Mouse (Mus musculus) MEL (cell line): ENCODE results near the gene Gm20388. TPM values are rescaled to one million over a fixed set of nuclear protein-coding genes. Genes with fewer than 3 reads are reported as not detected.

Experiments
- DNase-seq: peaks from one replicate; pipeline ENCODE4 v3.0.0; 2011; ENCODE audit warnings: low read depth, low spot score
- H3K27ac ChIP-seq: 2 replicates; pipeline ENCODE4 v1.5.1; 2012; ENCODE audit warnings: low read depth, mild to moderate bottlenecking, control low read depth, low read length, moderate library complexity; ENCODE audit not compliant: control insufficient read depth
- H3K27me3 ChIP-seq, 2 experiments: fragments of 150-350 bp in 1 of 2; sonication (generic) in 1 of 2; 2 replicates each; pipeline ENCODE4 v1.6.1; 2012; ENCODE audit warnings: low read length in 2 of 2, mild to moderate bottlenecking in 2 of 2, improper control_type of control experiment in 1 of 2, moderate library complexity in 1 of 2; ENCODE audit not compliant: insufficient read depth in 2 of 2, control insufficient read depth in 1 of 2
- H3K36me3 ChIP-seq, 2 experiments: 2 replicates each; pipeline ENCODE4 v1.6.1; 2012 to 2014; ENCODE audit warnings: low read length in 2 of 2, improper control_type of control experiment in 1 of 2, inconsistent platforms in 1 of 2, mild to moderate bottlenecking in 1 of 2; ENCODE audit not compliant: insufficient read depth in 2 of 2, control insufficient read depth in 1 of 2
- H3K4me1 ChIP-seq, 2 experiments: fragments of 150-350 bp in 1 of 2; sonication (generic) in 1 of 2; 2 replicates each; pipeline ENCODE4 v1.6.1; 2012; ENCODE audit warnings: low read length in 2 of 2, improper control_type of control experiment in 1 of 2, mild to moderate bottlenecking in 1 of 2; ENCODE audit not compliant: insufficient read depth in 2 of 2, control insufficient read depth in 1 of 2
- H3K4me3 ChIP-seq, 2 experiments: fragments of 150-350 bp in 1 of 2; sonication (generic) in 1 of 2; 2 replicates each; pipeline ENCODE4 v1.5.1; 2012; ENCODE audit warnings: low read depth in 2 of 2, low read length in 2 of 2, mild to moderate bottlenecking in 2 of 2, moderate library complexity in 2 of 2, control low read depth in 1 of 2, improper control_type of control experiment in 1 of 2; ENCODE audit not compliant: control insufficient read depth in 1 of 2, insufficient read depth in 1 of 2
- H3K79me2 ChIP-seq: 2 replicates; pipeline ENCODE4 v1.6.1; 2012; ENCODE audit warnings: mild to moderate bottlenecking, low read length, moderate library complexity; ENCODE audit not compliant: control insufficient read depth, poor library complexity, insufficient read depth
- H3K9ac ChIP-seq: 2 replicates; pipeline ENCODE4 v1.6.1; 2012; ENCODE audit warnings: low read depth, mild to moderate bottlenecking, control low read depth, low read length, moderate library complexity; ENCODE audit not compliant: control insufficient read depth, poor library complexity, severe bottlenecking
- H3K9me3 ChIP-seq: fragments of 150-350 bp; sonication (generic); replicated peaks from 2 replicates; pipeline ENCODE4 v1.6.1; 2012; ENCODE audit warnings: mild to moderate bottlenecking, low read length, improper control_type of control experiment, moderate library complexity; ENCODE audit not compliant: insufficient read depth
- BHLHE40 ChIP-seq: IDR thresholded peaks from 2 replicates; pipeline ENCODE4 v1.6.1; 2012; ENCODE audit warnings: low read depth, mild to moderate bottlenecking, inconsistent platforms, low read length, improper control_type of control experiment, borderline replicate concordance
- CHD1 ChIP-seq: IDR thresholded peaks from 2 replicates; pipeline ENCODE4 v1.6.1; 2012; ENCODE audit warnings: low read depth, mild to moderate bottlenecking, inconsistent platforms, low read length, improper control_type of control experiment
- CTCF ChIP-seq, 3 experiments: IDR thresholded peaks in 2 of 3; conservative IDR thresholded peaks in 1 of 3; 2 replicates each; pipeline ENCODE4 v1.5.1; 2011 to 2012; ENCODE audit warnings: low read length in 3 of 3, low read depth in 2 of 3, mild to moderate bottlenecking in 2 of 3, improper control_type of control experiment in 1 of 3, inconsistent platforms in 1 of 3, mixed read lengths in 1 of 3, moderate library complexity in 1 of 3; ENCODE audit not compliant: control insufficient read depth in 1 of 3, insufficient read depth in 1 of 3, poor library complexity in 1 of 3, severe bottlenecking in 1 of 3
- ELF1 ChIP-seq: IDR thresholded peaks from 2 replicates; pipeline ENCODE4 v1.6.1; 2014; ENCODE audit warnings: low read depth, mild to moderate bottlenecking, inconsistent platforms, low read length, improper control_type of control experiment, moderate library complexity
- EP300 ChIP-seq, 2 experiments: IDR thresholded peaks; 2 replicates each; pipeline ENCODE4 v1.6.1; 2011; ENCODE audit warnings: improper control_type of control experiment in 2 of 2, low read length in 2 of 2, low read depth in 1 of 2, mild to moderate bottlenecking in 1 of 2
- ETS1 ChIP-seq: IDR thresholded peaks from 2 replicates; pipeline ENCODE4 v1.6.1; 2012; ENCODE audit warnings: low read depth, mild to moderate bottlenecking, inconsistent platforms, low read length, improper control_type of control experiment, moderate library complexity
- GABPA ChIP-seq: IDR thresholded peaks from 2 replicates; pipeline ENCODE4 v1.6.1; 2012; ENCODE audit warnings: low read depth, mild to moderate bottlenecking, inconsistent platforms, low read length, improper control_type of control experiment, moderate library complexity
- GATA1 ChIP-seq: IDR thresholded peaks from 2 replicates; pipeline ENCODE4 v1.6.1; 2011; ENCODE audit warnings: low read depth, low read length, improper control_type of control experiment
- HCFC1 ChIP-seq: IDR thresholded peaks from 2 replicates; pipeline ENCODE4 v1.6.1; 2012; ENCODE audit warnings: low read depth, mild to moderate bottlenecking, inconsistent platforms, low read length, improper control_type of control experiment, moderate library complexity
- JUND ChIP-seq: IDR thresholded peaks from 2 replicates; pipeline ENCODE4 v1.6.1; 2011; ENCODE audit warnings: low read depth, mild to moderate bottlenecking, improper control_type of control experiment, low read length
- MAX ChIP-seq: IDR thresholded peaks from 2 replicates; pipeline ENCODE4 v1.6.1; 2011; ENCODE audit warnings: low read length, improper control_type of control experiment
- MAZ ChIP-seq: IDR thresholded peaks from 2 replicates; pipeline ENCODE4 v1.6.1; 2012; ENCODE audit warnings: low read depth, mild to moderate bottlenecking, inconsistent platforms, low read length, improper control_type of control experiment
- MEF2A ChIP-seq: IDR thresholded peaks from 2 replicates; pipeline ENCODE4 v1.6.1; 2014; ENCODE audit warnings: low read depth, mild to moderate bottlenecking, inconsistent platforms, low read length, improper control_type of control experiment; ENCODE audit not compliant: poor library complexity, insufficient replicate concordance, severe bottlenecking; ENCODE audit errors: extremely low read depth
- MXI1 ChIP-seq: IDR thresholded peaks from 2 replicates; pipeline ENCODE4 v1.6.1; 2011; ENCODE audit warnings: mild to moderate bottlenecking, low read depth, low read length, improper control_type of control experiment
- MYC ChIP-seq: IDR thresholded peaks from 2 replicates; pipeline ENCODE4 v1.6.1; 2011; ENCODE audit warnings: low read depth, mild to moderate bottlenecking, low read length, improper control_type of control experiment, moderate library complexity
- NELFE ChIP-seq: IDR thresholded peaks from 2 replicates; pipeline ENCODE4 v1.6.1; 2011; ENCODE audit warnings: low read depth, low read length, improper control_type of control experiment
- NRF1 ChIP-seq: IDR thresholded peaks from 2 replicates; pipeline ENCODE4 v1.6.1; 2014; ENCODE audit warnings: low read depth, mild to moderate bottlenecking, inconsistent platforms, low read length, improper control_type of control experiment, moderate library complexity; ENCODE audit not compliant: poor library complexity, insufficient read depth, severe bottlenecking
- POLR2A ChIP-seq, 2 experiments: IDR thresholded peaks; 2 replicates each; pipeline ENCODE4 v1.6.1; 2011 to 2012; ENCODE audit warnings: low read length in 2 of 2, mild to moderate bottlenecking in 2 of 2, control low read depth in 1 of 2, improper control_type of control experiment in 1 of 2, low read depth in 1 of 2, moderate library complexity in 1 of 2; ENCODE audit not compliant: control insufficient read depth in 1 of 2, insufficient read depth in 1 of 2, poor library complexity in 1 of 2
- POLR2AphosphoS5 ChIP-seq: IDR thresholded peaks from 2 replicates; pipeline ENCODE4 v1.6.1; 2012; ENCODE audit warnings: low read depth, borderline replicate concordance, mild to moderate bottlenecking, inconsistent platforms, low read length, moderate library complexity, mixed read lengths
- RAD21 ChIP-seq: IDR thresholded peaks from 2 replicates; pipeline ENCODE4 v1.6.1; 2011; ENCODE audit warnings: mild to moderate bottlenecking, low read depth, low read length, improper control_type of control experiment
- RCOR1 ChIP-seq: IDR thresholded peaks from 2 replicates; pipeline ENCODE4 v1.6.1; 2012; ENCODE audit warnings: low read depth, mild to moderate bottlenecking, inconsistent platforms, low read length, improper control_type of control experiment
- SIN3A ChIP-seq: IDR thresholded peaks from 2 replicates; pipeline ENCODE4 v1.6.1; 2012; ENCODE audit warnings: low read length, improper control_type of control experiment, inconsistent platforms
- SMC3 ChIP-seq: IDR thresholded peaks from 2 replicates; pipeline ENCODE4 v1.6.1; 2011; ENCODE audit warnings: low read depth, low read length, improper control_type of control experiment
- TAL1 ChIP-seq: IDR thresholded peaks from 2 replicates; pipeline ENCODE4 v1.6.1; 2012; ENCODE audit warnings: mild to moderate bottlenecking, inconsistent platforms, low read length, moderate library complexity, mixed read lengths
- TCF12 ChIP-seq: IDR thresholded peaks from 2 replicates; pipeline ENCODE4 v1.6.1; 2014; ENCODE audit warnings: low read depth, mild to moderate bottlenecking, inconsistent platforms, low read length, improper control_type of control experiment, moderate library complexity
- UBTF ChIP-seq: IDR thresholded peaks from 2 replicates; pipeline ENCODE4 v1.6.1; 2012; ENCODE audit warnings: low read depth, mild to moderate bottlenecking, inconsistent platforms, low read length, improper control_type of control experiment, moderate library complexity, borderline replicate concordance; ENCODE audit not compliant: insufficient read depth
- ZC3H11A ChIP-seq: IDR thresholded peaks from 2 replicates; pipeline ENCODE4 v1.6.1; 2012; ENCODE audit warnings: low read depth, mild to moderate bottlenecking, inconsistent platforms, low read length, improper control_type of control experiment
- ZKSCAN1 ChIP-seq: IDR thresholded peaks from 2 replicates; pipeline ENCODE4 v1.6.1; 2012; ENCODE audit warnings: low read depth, mild to moderate bottlenecking, inconsistent platforms, low read length, improper control_type of control experiment, moderate library complexity
- ZMIZ1 ChIP-seq: IDR thresholded peaks from 2 replicates; pipeline ENCODE4 v1.6.1; 2012; ENCODE audit warnings: low read depth, mild to moderate bottlenecking, inconsistent platforms, low read length, improper control_type of control experiment, moderate library complexity
- polyA plus RNA-seq, 2 experiments: library from polyadenylated mRNA; stranded (reverse) in 1 of 2; unstranded in 1 of 2; fragments of >175 nt in 1 of 2; fragments of >200 nt in 1 of 2; gene quantifications; 2 replicates each; pipeline versions ENCODE4 v1.2.1 to v1.2.4; 2012; ENCODE audit warnings: low replicate concordance in 2 of 2, low read depth in 1 of 2; ENCODE audit not compliant: insufficient read length in 2 of 2, insufficient read depth in 1 of 2, missing spikeins in 1 of 2
- total RNA-seq: library from RNA; depleted of rRNA; stranded (reverse); fragments of 300-350 nt; gene quantifications from 2 replicates; pipeline ENCODE4 v1.2.3, GENCODE M21; 2012

The Gm20388 gene
- total and polyA plus RNA-seq, 3 experiments: 11.1 to 17.8 TPM; not detected in 1

DNA sequence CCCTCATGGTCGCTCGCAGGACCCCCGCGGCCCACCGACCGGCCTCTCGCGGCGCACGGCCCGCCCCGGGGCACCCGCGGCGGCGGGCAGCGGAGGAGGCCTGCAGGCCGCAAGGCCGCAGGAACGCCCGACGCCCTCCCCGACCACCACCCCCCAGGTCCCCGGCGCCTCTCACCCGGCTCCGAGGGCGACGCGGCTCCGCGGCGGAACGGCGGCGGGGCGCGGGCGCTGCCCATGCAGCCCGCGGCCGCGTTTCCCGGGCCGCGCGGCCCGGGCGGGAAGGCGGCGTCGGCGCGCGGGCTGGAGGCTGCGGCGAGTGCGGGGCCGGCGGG, 3131.1 kb downstream of the Gm20388 start:
- peaks cover 67% of the 10 kb centered on the region for H3K79me2 ChIP-seq
- peaks cover 10 to 27% of the 10 kb centered on the region in 2 experiments for H3K4me1 ChIP-seq
- TF ChIP-seq ZC3H11A (no peak), POLR2A (IDR thresholded peaks at IDR 0.05; ENCODE audit: control insufficient read depth in 1 of 2, insufficient read depth in 1 of 2, low read depth in 1 of 2, low read length in 2 of 2, poor library complexity in 1 of 2) (peak in 1 of 2 experiments; percentile 38; a peak in 1 of 4 replicates), SIN3A (no peak), MYC (no peak)
- no peaks in the 10 kb centered on the region for H3K9me3 ChIP-seq
- peaks cover under 1 to 46% of the 10 kb centered on the region in 2 experiments for H3K36me3 ChIP-seq
- H3K27me3 ChIP-seq: no peaks in the 10 kb centered on the region
- H3K4me3 ChIP-seq: peak overlapping the region; percentile 98
- no peak for DNase-seq
- H3K27ac ChIP-seq: peak overlapping the region; percentile 80
- H3K9ac ChIP-seq: peak overlapping the region; percentile 99

DNA sequence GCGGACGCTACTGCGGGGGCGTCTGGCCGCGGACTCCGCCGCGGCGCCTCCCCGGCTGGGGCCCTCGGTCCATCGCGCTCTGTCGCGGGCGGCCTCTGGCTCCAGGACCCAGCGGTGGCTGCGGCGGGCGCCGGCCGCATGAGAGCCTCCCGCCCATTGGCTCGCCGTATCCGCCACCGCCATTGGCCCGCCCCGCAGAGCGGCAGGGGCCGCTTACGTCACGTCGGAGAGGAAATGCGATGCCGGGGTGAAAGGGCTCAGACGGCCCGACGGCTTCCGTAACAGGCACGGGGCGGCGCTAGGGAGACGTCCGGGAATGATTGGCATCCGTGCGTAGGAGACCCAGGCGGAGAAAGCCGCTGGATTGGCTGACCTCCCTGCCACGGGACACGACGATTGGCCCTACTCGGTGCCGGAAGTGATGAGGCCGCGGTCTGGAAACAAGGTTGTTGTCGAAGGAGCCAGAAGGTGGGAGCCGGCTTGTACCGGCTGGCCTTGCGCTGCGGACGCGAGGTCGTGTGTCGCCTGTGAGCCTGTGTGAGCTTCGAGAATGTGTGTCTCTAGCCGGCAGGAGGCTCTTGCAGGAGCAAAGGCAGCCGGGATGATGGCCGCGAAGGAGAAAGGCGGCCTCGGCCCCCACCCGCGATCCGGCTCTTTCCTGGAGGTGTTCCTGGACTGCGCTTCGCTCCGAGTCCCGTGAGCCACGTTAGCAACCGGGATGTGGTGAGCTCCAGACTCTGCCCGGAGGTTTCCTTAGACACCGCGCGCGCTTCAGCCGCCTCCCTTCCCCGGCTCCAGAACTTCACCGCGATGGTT, 3131.7 kb downstream of the Gm20388 start, which contains the start of gene Ankrd11:
TSS of gene Ankrd11 (minus strand) at position 120 of the 816 bp plus-strand sequence.
- peak within 1 kb of the TSS; percentile 98 for H3K4me3 ChIP-seq
- peak within 1 kb of the TSS; percentile 87 for H3K27ac ChIP-seq
- H3K4me1 ChIP-seq: peaks cover 5 to 21% of the 10 kb centered on the region in 2 experiments
- TF ChIP-seq SMC3 (0 out of 2 replicates have a peak, but pooled peaks have one; percentile 6), GATA1 (no peak), NRF1 (0 out of 2 replicates have a peak, but pooled peaks have one; percentile 5), ZC3H11A (no peak), TCF12 (peak; percentile 37), HCFC1 (peak; percentile 90), MYC (0 out of 2 replicates have a peak, but pooled peaks have one; percentile 29), CTCF (IDR thresholded peaks at IDR 0.05 in 2 of 3, conservative IDR thresholded peaks at IDR 0.05 in 1 of 3; ENCODE audit: control insufficient read depth in 1 of 3, insufficient read depth in 1 of 3, low read depth in 2 of 3, low read length in 3 of 3, poor library complexity in 1 of 3, severe bottlenecking in 1 of 3) (no peak), NELFE (peak; percentile 98), MAZ (peak; percentile 87), RCOR1 (no peak), ZKSCAN1 (peak; percentile 79; the same call in 1 of the 2 replicates), CHD1 (peak; percentile 90; the same call in 1 of the 2 replicates), SIN3A (peak; percentile 94), UBTF (0 out of 2 replicates have a peak, but pooled peaks have one; percentile 17), POLR2AphosphoS5 (peak; percentile 55; the same call in 1 of the 2 replicates), RAD21 (no peak), JUND (no peak), BHLHE40 (peak; percentile 58; the same call in 1 of the 2 replicates), TAL1 (no peak), MAX (peak; percentile 84), ETS1 (peak; percentile 70; the same call in 1 of the 2 replicates), MXI1 (peak; percentile 91), GABPA (no peak; the same call in 1 of the 2 replicates), ZMIZ1 (peak; percentile 97), MEF2A (no peak), ELF1 (peak; percentile 89), EP300 (IDR thresholded peaks at IDR 0.05; ENCODE audit: low read depth in 1 of 2, low read length in 2 of 2) (peak in 1 of 2 experiments; percentile 35; a peak in 2 of 4 replicates)

More for the DNA sequence above, 3131.7 kb downstream of the Gm20388 start, which contains the start of gene Ankrd11:
- peaks cover 61% of the 10 kb centered on the region for H3K79me2 ChIP-seq
- peak; percentile 99 for DNase-seq
- no peaks in the 10 kb centered on the region for H3K9me3 ChIP-seq
- no peaks in the 10 kb centered on the region for H3K27me3 ChIP-seq
- peak within 1 kb of the TSS; percentile 99 for H3K9ac ChIP-seq
- H3K36me3 ChIP-seq: peaks cover 0 to 40% of the 10 kb centered on the region in 2 experiments; a peak in 2 of 4 replicates
